Mouse (Mus musculus): ENCODE measurements around the gene Hdac2. TPM values are rescaled to one million over a fixed set of nuclear protein-coding genes. Genes with fewer than 3 reads are reported as not detected.
A peak's percentile ranks its signal among the peaks of the same experiment; 100 is the strongest.

Gene Hdac2
- total RNA-seq (2021) = 10 to 100 TPM; 86.9 to 96.2 TPM
- long read RNA-seq, experiment 1, transcript Hdac2-201 (14 exons, 2,005 nt) = major isoform, 175 of 202 reads
- long read RNA-seq, experiment 1, partial matches to known transcripts = 12 of 202 reads
- long read RNA-seq, experiment 1, other reads (novel, unspliced or antisense) = 15 of 202 reads
- long read RNA-seq, experiment 2, transcript Hdac2-201 (14 exons, 2,005 nt) = major isoform, 81 of 87 reads
- long read RNA-seq, experiment 2, partial matches to known transcripts = 2 of 87 reads
- long read RNA-seq, experiment 2, other reads (novel, unspliced or antisense) = 3 of 87 reads

- peak; percentile 91 for DNase-seq
Observed at GRCm38 (mm10) chr10:36974086-36974675, at the start of gene Hdac2. Hdac2 (plus strand) TSS chr10:36974544.

DNA sequence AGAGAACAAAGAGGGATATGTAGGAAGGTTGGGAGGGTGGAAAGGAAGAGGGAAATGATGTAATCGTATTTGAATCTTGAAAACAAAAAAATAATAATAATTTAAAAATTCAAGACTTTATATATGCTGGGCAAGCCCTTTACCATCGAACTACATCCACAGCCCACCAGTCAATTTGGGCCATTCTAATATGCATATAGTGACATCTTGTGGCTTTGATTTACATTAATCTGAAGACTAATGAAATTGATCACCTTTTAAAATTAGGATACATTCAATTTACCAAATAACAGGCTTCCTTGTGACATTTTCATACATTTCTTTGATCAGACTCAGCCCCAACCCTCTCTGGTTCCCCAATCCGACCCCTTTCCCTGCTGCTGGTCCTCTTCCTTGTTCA, 46.1 kb upstream of the Hdac2 start:
- no peak for DNase-seq

- no peak for DNase-seq
Observed at GRCm38 (mm10) chr10:36935863-36936262, 38.5 kb upstream of the Hdac2 start.

DNA sequence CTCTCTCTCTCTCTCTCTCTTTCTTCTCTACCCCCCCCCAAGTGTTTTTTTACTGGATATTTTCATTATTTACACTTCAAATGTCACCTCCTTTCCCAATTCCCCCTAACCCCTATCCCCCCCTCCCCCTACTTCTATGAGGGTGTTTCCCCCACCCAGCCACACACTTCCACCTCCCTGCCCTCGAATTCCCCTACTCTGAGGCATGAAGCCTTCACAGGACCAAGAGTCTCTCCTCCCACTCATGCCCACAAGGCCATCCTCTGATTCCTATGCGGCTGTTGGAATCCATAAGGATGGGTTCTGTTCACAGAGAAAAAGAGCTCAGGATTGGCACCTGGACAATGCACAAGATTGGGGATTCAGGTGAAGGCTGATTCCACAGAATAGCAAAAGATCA, 38.1 kb upstream of the Hdac2 start:
- DNase-seq = no peak

- DNase-seq = no peak
Observed at GRCm38 (mm10) chr10:36951742-36952141, 22.6 kb upstream of the Hdac2 start.

GRCm38 (mm10) chr10:36952622-36953021, 21.7 kb upstream of the Hdac2 start:
- DNase-seq = no peak

DNA sequence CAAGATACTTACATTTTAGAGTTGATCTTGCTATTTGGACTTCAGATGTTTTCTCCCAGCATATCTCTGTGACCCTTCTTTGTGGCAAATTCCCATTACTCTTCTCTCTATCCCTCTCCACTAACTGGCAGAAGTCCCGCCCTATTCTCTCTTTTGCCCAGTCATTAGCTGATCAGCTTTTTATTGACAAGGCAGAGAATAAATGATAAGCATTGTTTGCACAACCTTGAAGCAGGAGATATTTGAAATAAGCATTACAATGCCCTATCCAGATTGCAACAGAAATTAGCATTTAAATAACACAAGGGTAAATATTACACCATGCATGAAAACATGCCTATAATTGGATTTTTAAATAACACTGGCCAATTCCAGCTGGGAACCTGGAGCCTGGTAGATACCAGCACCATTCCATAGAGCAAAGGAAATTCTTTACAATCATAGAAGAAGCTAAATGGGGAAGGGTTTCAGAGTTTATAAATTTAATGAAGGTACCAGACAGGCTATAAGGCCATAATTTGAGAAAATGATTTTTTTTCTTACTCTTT, 14.7 kb upstream of the Hdac2 start:
- no peak for DNase-seq

DNA sequence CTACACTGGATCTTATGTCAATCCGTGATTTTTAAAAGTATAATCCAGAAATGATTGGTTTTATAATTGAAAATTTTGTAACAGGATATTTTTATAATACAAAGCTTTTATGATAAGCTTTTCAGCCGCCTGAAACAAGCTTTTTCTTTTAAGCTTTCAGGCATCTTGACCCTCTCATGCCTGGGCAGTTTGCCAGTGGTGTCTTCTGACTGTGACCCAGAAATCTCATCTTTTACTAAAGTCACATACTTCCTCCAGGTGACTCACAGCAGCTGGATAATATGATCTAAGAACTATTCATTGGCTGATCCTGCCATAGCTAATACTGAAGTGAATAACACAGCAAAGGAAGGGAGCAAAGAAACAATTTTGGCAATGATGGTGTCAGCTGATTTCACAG, 9.9 kb upstream of the Hdac2 start:
- peak; percentile 44 for DNase-seq

GRCm38 (mm10) chr10:36974676-36975520, 554 bp downstream of the Hdac2 start:
- peak; percentile 79 for DNase-seq

- no peak for DNase-seq
Observed at GRCm38 (mm10) chr10:36981866-36982265, 7.5 kb downstream of the Hdac2 start.

DNA sequence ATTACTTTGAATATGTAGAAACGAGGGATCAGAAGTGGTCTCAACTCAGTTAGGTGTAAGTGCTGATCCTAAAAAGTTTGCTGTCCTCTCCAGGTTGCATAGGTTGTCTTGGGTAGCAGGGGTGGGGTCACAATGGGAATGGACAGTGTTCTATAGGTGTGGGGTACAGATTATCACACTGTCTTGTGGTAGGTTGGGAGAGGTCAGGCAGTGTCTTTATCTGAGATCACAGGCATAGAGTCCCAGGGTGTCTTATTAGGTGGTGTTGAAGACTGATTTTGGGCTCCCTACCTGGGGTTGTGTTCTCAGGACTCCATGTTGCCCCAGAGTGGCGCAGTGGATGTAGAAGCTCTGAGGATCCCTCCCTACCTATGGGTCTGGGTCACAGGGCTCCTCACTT, 17.8 kb downstream of the Hdac2 start:
- no peak for DNase-seq

GRCm38 (mm10) chr10:37000839-37001238, 26.5 kb downstream of the Hdac2 start:
- no peak for DNase-seq

- peak; percentile 80 for DNase-seq
Observed at GRCm38 (mm10) chr10:37014274-37015107, 40.1 kb downstream of the Hdac2 start.

DNA sequence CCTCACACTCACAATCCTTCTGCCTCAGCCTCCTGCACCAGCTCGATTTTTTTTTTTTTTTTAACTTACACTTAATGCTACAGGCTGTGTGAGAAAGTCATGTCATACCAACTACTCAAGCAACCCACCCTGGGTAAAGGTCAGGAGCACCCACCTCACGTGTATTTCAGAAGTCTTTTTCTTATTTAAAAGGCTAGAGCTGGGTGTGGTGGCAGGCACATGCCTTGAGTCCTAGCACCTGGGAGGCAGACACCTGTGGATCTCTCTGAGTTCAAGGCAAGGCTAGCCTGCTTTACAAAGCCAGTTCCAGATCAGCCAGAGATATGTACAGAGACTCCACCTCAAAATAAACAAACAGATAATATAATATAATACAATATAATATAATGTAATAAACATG, 41.4 kb downstream of the Hdac2 start:
- DNase-seq = no peak

DNA sequence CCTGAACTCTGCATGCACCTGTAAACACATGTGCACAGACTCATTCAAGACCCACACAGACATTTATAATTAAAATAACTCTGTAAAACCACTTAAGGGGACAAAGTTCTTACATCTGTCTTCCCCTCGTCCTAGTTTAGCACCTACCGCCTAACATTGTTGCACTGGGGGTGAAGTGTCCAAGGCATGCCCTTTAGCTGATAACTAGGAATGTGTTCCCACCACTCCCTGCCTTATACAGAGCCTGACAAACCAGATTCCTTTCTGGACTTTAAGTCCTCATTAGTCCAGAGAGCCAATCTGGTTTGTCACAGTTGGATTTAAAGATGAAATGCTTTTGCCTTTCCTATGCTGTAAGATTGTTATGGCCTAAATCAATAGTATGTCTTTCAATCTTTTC, 41.9 kb downstream of the Hdac2 start:
- no peak for DNase-seq

DNA sequence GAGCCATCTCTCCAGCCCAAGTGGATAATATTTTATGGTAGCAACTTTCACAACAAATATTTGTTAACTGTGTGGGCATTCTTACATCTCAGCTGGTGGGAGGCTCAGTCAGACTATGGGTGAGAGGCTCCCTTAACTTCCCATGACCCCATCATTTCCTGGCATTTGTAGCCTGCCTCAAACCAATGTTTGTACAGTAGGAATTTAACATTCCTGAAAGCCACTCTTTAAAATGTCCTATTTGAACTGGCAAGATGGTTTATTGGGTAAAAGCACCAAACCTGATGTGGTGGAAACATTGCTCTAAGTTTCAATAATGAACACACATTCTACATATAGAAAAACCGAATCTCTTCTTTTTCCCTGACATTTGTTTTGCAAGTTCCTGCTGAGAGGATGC, 50.0 kb downstream of the Hdac2 start:
- no peak for DNase-seq

- no peak for DNase-seq
Observed at GRCm38 (mm10) chr10:37028651-37029050, 54.3 kb downstream of the Hdac2 start.

DNA sequence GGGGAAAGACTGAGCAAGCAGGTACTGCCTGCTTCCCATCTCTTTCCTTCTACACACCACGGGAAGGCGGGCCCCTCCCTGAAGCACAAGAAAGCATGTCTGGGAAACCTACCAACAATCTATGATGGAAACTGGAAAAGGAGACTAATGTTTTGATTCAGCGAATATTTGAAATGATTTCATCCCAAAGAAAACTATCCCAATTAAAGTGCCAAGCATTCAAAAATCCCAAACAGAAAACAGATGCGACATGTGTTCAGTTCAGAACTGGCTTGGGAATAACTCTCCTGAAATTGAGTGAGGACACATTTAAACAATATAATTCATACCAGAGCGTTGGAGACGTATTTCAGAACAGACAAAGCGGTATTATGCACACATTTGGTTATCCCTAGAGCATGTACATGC, 60.8 kb downstream of the Hdac2 start:
- DNase-seq = no peak

DNA sequence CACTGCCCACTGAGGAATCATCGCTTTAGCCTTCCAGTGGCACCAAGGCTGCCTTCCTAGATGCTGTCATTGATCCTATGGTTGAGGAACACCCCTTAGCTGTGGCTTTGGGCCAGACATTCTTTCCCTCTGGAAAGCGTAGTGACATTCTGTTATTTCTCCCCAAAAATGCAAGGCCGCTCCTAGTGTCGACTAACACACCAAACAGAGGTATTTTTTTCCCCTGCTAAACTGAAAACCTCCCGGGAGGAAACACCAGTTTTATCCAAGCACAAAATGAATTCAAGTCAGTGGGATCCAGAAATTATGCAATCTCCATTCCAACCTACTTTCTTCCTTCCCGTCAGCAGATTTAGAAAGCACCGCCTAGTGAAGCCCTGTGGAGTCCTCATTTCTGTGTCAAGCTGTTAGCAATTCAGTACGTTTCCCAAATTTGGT, 73.3 kb downstream of the Hdac2 start:
- peak; percentile 13 for DNase-seq

All from adrenal gland, postnatal 10 days (tissue).